Mouse (Mus musculus): ENCODE data around the gene Arl15.

GRCm38 (mm10) chr13:113832947-113833346 is 38.6 kb downstream of the Arl15 start:
- no peak for TF ChIP-seq POLR2A (IDR thresholded peaks at IDR 0.05; ENCODE audit: borderline replicate concordance, control insufficient read depth, low read depth, low read length)
- TF ChIP-seq CTCF (IDR thresholded peaks at IDR 0.05; ENCODE audit: control insufficient read depth, insufficient read depth, low read length) = no peak

Data from bone marrow, adult 2 months (tissue).